Mouse (Mus musculus): ENCODE data around the gene Vsig4. TPM values are rescaled to one million over a fixed set of nuclear protein-coding genes. Genes with fewer than 3 reads are reported as not detected.
"Not testable (repeated sequence)": the region's sequence is repeated elsewhere in the genome, so short reads cannot be mapped to it uniquely, and the experiment has no call there.

The Vsig4 gene
- not detected in 2 replicates for polyA plus RNA-seq (2016; fragmentation: Nextera tagmentation; extraction: Ambion mirVana)

- no peak for ATAC-seq (ENCODE audit: low FRiP score)
Observed at GRCm38 (mm10) chrX:96293338-96293737, at the start of gene Vsig4. Gene Vsig4, minus strand, starts transcription at chrX:96293438.

GRCm38 (mm10) chrX:96339108-96339507 lies 45.9 kb upstream of the Vsig4 start:
- Histone ChIP-seq H3K9ac (no peak overlapping the region), H3K27ac (no peak overlapping the region), H3K27me3 (no peaks in the 10 kb centered on the region), H3K4me2 (no peak overlapping the region), H3K36me3 (replicated peaks) (no peaks in the 10 kb centered on the region), H3K9me3 (no peaks in the 10 kb centered on the region), H3K4me1 (no peaks in the 10 kb centered on the region), H3K4me3 (replicated peaks) (no peak overlapping the region)
- 78% methylated on average over 2 of the region's 2 CpGs for WGBS
- ATAC-seq (ENCODE audit: low FRiP score), result no peak

More at GRCm38 (mm10) chrX:96293338-96293737, at the start of gene Vsig4:
- no peak within 1 kb of the TSS for H3K27ac ChIP-seq
- no peaks in the 10 kb centered on the region for H3K27me3 ChIP-seq
- H3K9me3 ChIP-seq, result no peaks in the 10 kb centered on the region
- H3K36me3 ChIP-seq (replicated peaks), result no peaks in the 10 kb centered on the region
- WGBS, result 94% methylated on average over 3 of the region's 3 CpGs
- H3K4me1 ChIP-seq, result no peaks in the 10 kb centered on the region
- no peak within 1 kb of the TSS for H3K9ac ChIP-seq
- no peak within 1 kb of the TSS for H3K4me3 ChIP-seq (replicated peaks)
- no peak within 1 kb of the TSS for H3K4me2 ChIP-seq

- H3K4me1 ChIP-seq, result no peaks in the 10 kb centered on the region
- no peak overlapping the region for H3K4me2 ChIP-seq
- H3K9ac ChIP-seq, result no peak overlapping the region
- no peaks in the 10 kb centered on the region for H3K36me3 ChIP-seq (replicated peaks)
- no peak for ATAC-seq (ENCODE audit: low FRiP score)
- H3K27me3 ChIP-seq, result no peaks in the 10 kb centered on the region
- no peak overlapping the region for H3K27ac ChIP-seq
- no peak overlapping the region for H3K4me3 ChIP-seq (replicated peaks)
- no peaks in the 10 kb centered on the region for H3K9me3 ChIP-seq
- WGBS, result 54% methylated on average over 4 of the region's 4 CpGs
Observed at GRCm38 (mm10) chrX:96329764-96330163, 36.5 kb upstream of the Vsig4 start.

- Histone ChIP-seq H3K4me1 (no peaks in the 10 kb centered on the region), H3K36me3 (replicated peaks) (no peaks in the 10 kb centered on the region), H3K9ac (no peak overlapping the region), H3K27ac (no peak overlapping the region), H3K4me3 (replicated peaks) (no peak overlapping the region), H3K4me2 (no peak overlapping the region), H3K27me3 (no peaks in the 10 kb centered on the region), H3K9me3 (no peaks in the 10 kb centered on the region)
- no peak for ATAC-seq (ENCODE audit: low FRiP score)
Observed at GRCm38 (mm10) chrX:96256509-96256908, 36.7 kb downstream of the Vsig4 start.

- no peak overlapping the region for H3K27ac ChIP-seq
- H3K4me3 ChIP-seq (replicated peaks), result no peak overlapping the region
- H3K4me2 ChIP-seq, result no peak overlapping the region
- H3K27me3 ChIP-seq, result no peaks in the 10 kb centered on the region
- no peaks in the 10 kb centered on the region for H3K9me3 ChIP-seq
- no peak for ATAC-seq (ENCODE audit: low FRiP score)
- H3K4me1 ChIP-seq, result no peaks in the 10 kb centered on the region
- 62% methylated on average over 2 of the region's 2 CpGs for WGBS
- H3K36me3 ChIP-seq (replicated peaks), result no peaks in the 10 kb centered on the region
- no peak overlapping the region for H3K9ac ChIP-seq
Observed at GRCm38 (mm10) chrX:96239644-96240043, 53.6 kb downstream of the Vsig4 start.

- ATAC-seq (ENCODE audit: low FRiP score), result no peak
- no peak overlapping the region for H3K27ac ChIP-seq
- no peak overlapping the region for H3K4me2 ChIP-seq
- H3K36me3 ChIP-seq (replicated peaks), result no peaks in the 10 kb centered on the region
- no peak overlapping the region for H3K4me3 ChIP-seq (replicated peaks)
- no peaks in the 10 kb centered on the region for H3K27me3 ChIP-seq
- WGBS, result 89% methylated on average over 1 of the region's 1 CpGs
- H3K9ac ChIP-seq, result no peak overlapping the region
- H3K9me3 ChIP-seq, result no peaks in the 10 kb centered on the region
- H3K4me1 ChIP-seq, result no peaks in the 10 kb centered on the region
Observed at GRCm38 (mm10) chrX:96239037-96239436, 54.2 kb downstream of the Vsig4 start.

- Histone ChIP-seq H3K27me3 (no peaks in the 10 kb centered on the region), H3K9ac (no peak overlapping the region), H3K4me3 (replicated peaks) (no peak overlapping the region), H3K4me2 (no peak overlapping the region), H3K36me3 (replicated peaks) (no peaks in the 10 kb centered on the region), H3K4me1 (no peaks in the 10 kb centered on the region), H3K9me3 (no peaks in the 10 kb centered on the region), H3K27ac (no peak overlapping the region)
- WGBS, result 70% methylated on average over 1 of the region's 1 CpGs
- ATAC-seq (ENCODE audit: low FRiP score), result no peak
Observed at GRCm38 (mm10) chrX:96235775-96236174, 57.5 kb downstream of the Vsig4 start.

- Histone ChIP-seq H3K27me3 (no peaks in the 10 kb centered on the region), H3K9me3 (no peaks in the 10 kb centered on the region), H3K4me2 (no peak overlapping the region), H3K9ac (no peak overlapping the region), H3K36me3 (replicated peaks) (no peaks in the 10 kb centered on the region), H3K27ac (no peak overlapping the region), H3K4me1 (no peaks in the 10 kb centered on the region), H3K4me3 (replicated peaks) (no peak overlapping the region)
- no peak for ATAC-seq (ENCODE audit: low FRiP score)
Observed at GRCm38 (mm10) chrX:96227030-96227429, 66.2 kb downstream of the Vsig4 start.

- Histone ChIP-seq H3K9ac (no peak overlapping the region), H3K36me3 (replicated peaks) (no peaks in the 10 kb centered on the region), H3K27ac (no peak overlapping the region), H3K27me3 (no peaks in the 10 kb centered on the region), H3K9me3 (no peaks in the 10 kb centered on the region), H3K4me2 (no peak overlapping the region), H3K4me3 (replicated peaks) (no peak overlapping the region), H3K4me1 (no peaks in the 10 kb centered on the region)
- ATAC-seq (ENCODE audit: low FRiP score), result no peak
Observed at GRCm38 (mm10) chrX:96225474-96225873, 67.8 kb downstream of the Vsig4 start.

- Histone ChIP-seq H3K4me1 (no peaks in the 10 kb centered on the region), H3K27ac (no peak overlapping the region), H3K27me3 (no peaks in the 10 kb centered on the region), H3K36me3 (replicated peaks) (no peaks in the 10 kb centered on the region), H3K4me2 (no peak overlapping the region), H3K9me3 (no peaks in the 10 kb centered on the region), H3K9ac (no peak overlapping the region), H3K4me3 (replicated peaks) (no peak overlapping the region)
- 88% methylated on average over 6 of the region's 6 CpGs for WGBS
- ATAC-seq (ENCODE audit: low FRiP score), result no peak
Observed at GRCm38 (mm10) chrX:96224210-96224609, 69.0 kb downstream of the Vsig4 start.

- Histone ChIP-seq H3K4me1 (no peaks in the 10 kb centered on the region), H3K4me3 (replicated peaks) (no peak overlapping the region), H3K4me2 (no peak overlapping the region), H3K9ac (no peak overlapping the region), H3K27me3 (no peaks in the 10 kb centered on the region), H3K9me3 (no peaks in the 10 kb centered on the region), H3K27ac (no peak overlapping the region), H3K36me3 (replicated peaks) (no peaks in the 10 kb centered on the region)
- 56% methylated on average over 1 of the region's 1 CpGs for WGBS
- no peak for ATAC-seq (ENCODE audit: low FRiP score)
Observed at GRCm38 (mm10) chrX:96218088-96218487, 75.2 kb downstream of the Vsig4 start.

- no peaks in the 10 kb centered on the region for H3K36me3 ChIP-seq (replicated peaks)
- ATAC-seq (ENCODE audit: low FRiP score), result no peak
Observed at GRCm38 (mm10) chrX:96206872-96207271, 86.4 kb downstream of the Vsig4 start.

GRCm38 (mm10) chrX:96205143-96205542 lies 88.1 kb downstream of the Vsig4 start:
- not testable (repeated sequence) for H3K4me3 ChIP-seq (replicated peaks); H3K27me3 ChIP-seq; H3K4me2 ChIP-seq; H3K27ac ChIP-seq; ATAC-seq (ENCODE audit: low FRiP score); H3K9me3 ChIP-seq; H3K9ac ChIP-seq; H3K36me3 ChIP-seq (replicated peaks); H3K4me1 ChIP-seq
- WGBS, result 88% methylated on average over 3 of the region's 3 CpGs

More at GRCm38 (mm10) chrX:96206872-96207271, 86.4 kb downstream of the Vsig4 start:
- H3K9ac ChIP-seq, result no peak overlapping the region
- no peak overlapping the region for H3K4me2 ChIP-seq
- H3K27me3 ChIP-seq, result no peaks in the 10 kb centered on the region
- no peak overlapping the region for H3K4me3 ChIP-seq (replicated peaks)
- no peak overlapping the region for H3K27ac ChIP-seq
- no peaks in the 10 kb centered on the region for H3K4me1 ChIP-seq
- no peaks in the 10 kb centered on the region for H3K9me3 ChIP-seq
- 41% methylated on average over 1 of the region's 1 CpGs for WGBS

Measured in forebrain, embryonic 12.5 days (tissue).